Mouse (Mus musculus) intestine, embryonic 16.5 days (tissue): ENCODE data around the gene Nadsyn1. TPM values are rescaled to one million over a fixed set of nuclear protein-coding genes. Genes with fewer than 3 reads are reported as not detected.
A peak's percentile ranks its signal among the peaks of the same experiment; 100 is the strongest.

Experiments
- ATAC-seq: fragments of 200-750 bp; cut with Nextera tagmentation; 2 replicates; pipeline ENCODE4 v1.8.0; 2017; ENCODE audit warnings: moderate TSS enrichment, moderate library complexity
- H3K27ac ChIP-seq: fragments of 300-500 bp; sonication (generic); 2 replicates; pipeline ENCODE4 v1.5.1; 2014; ENCODE audit warnings: mild to moderate bottlenecking, low read length
- H3K27me3 ChIP-seq: fragments of 300-500 bp; sonication (generic); replicated peaks from 2 replicates; pipeline ENCODE4 v1.6.1; 2014; ENCODE audit warnings: low read length, control low read depth, mixed read lengths; ENCODE audit not compliant: control insufficient read depth, insufficient read depth
- H3K36me3 ChIP-seq: fragments of 300-500 bp; sonication (generic); 2 replicates; pipeline ENCODE4 v1.6.1; 2014; ENCODE audit warnings: low read length, control low read depth; ENCODE audit not compliant: control insufficient read depth, insufficient read depth
- H3K4me1 ChIP-seq: fragments of 300-500 bp; sonication (generic); 2 replicates; pipeline ENCODE4 v1.6.1; 2014; ENCODE audit warnings: low read length, control low read depth, mixed read lengths; ENCODE audit not compliant: control insufficient read depth, insufficient read depth
- H3K4me2 ChIP-seq: fragments of 300-500 bp; sonication (generic); 2 replicates; pipeline ENCODE4 v1.6.1; 2014; ENCODE audit warnings: low read depth, low read length, control low read depth
- H3K4me3 ChIP-seq: fragments of 300-500 bp; sonication (generic); 2 replicates; pipeline ENCODE4 v1.5.1; 2014; ENCODE audit warnings: mild to moderate bottlenecking, low read length
- H3K9ac ChIP-seq: fragments of 300-500 bp; sonication (generic); 2 replicates; pipeline ENCODE4 v1.6.1; 2014; ENCODE audit warnings: low read depth, low read length
- H3K9me3 ChIP-seq: fragments of 300-500 bp; sonication (generic); 2 replicates; pipeline ENCODE4 v1.6.1; 2016; ENCODE audit warnings: low read length, control low read depth; ENCODE audit not compliant: control insufficient read depth
- WGBS: fragments of 180-500 bp; shearing (Covaris S2); extraction: QIAGEN DNeasy Blood & Tissue Kit; methylation state at CpG from one replicate; pipeline ENCODE4 v1.1.7; 2014; 5-methylcytosine and 5-hydroxymethylcytosine counted together
- microRNA-seq: library from miRNA; unstranded; fragments of <30 nt; microRNA quantifications from one replicate; pipeline ENCODE4, GENCODE M21; 2016
- polyA plus RNA-seq: library from polyadenylated mRNA; unstranded; fragments of >200 nt; fragmentation: Nextera tagmentation; extraction: Ambion mirVana; gene quantifications from 2 replicates; pipeline ENCODE4 v1.2.1, GENCODE M21; 2015

The Nadsyn1 gene
- polyA plus RNA-seq, 1 experiment from 2014 or later = 25.4 TPM

- no peak overlapping the region for H3K4me2 ChIP-seq
- ATAC-seq = no peak
- WGBS = 65% methylated on average over 3 of the region's 3 CpGs
Observed at GRCm38 (mm10) chr7:143749045-143749444, 73.6 kb downstream of the Nadsyn1 start.

GRCm38 (mm10) chr7:143748041-143748868 lies 74.4 kb downstream of the Nadsyn1 start:
- no peak overlapping the region for H3K27ac ChIP-seq

More at GRCm38 (mm10) chr7:143749045-143749444, 73.6 kb downstream of the Nadsyn1 start:
- Histone ChIP-seq H3K36me3 (no peaks in the 10 kb centered on the region), H3K9ac (no peak overlapping the region), H3K9me3 (no peaks in the 10 kb centered on the region), H3K4me3 (no peak overlapping the region), H3K4me1 (0 out of 2 replicates have a peak, but pooled peaks cover 5% of the 10 kb centered on the region), H3K27ac (no peak overlapping the region), H3K27me3 (no peaks in the 10 kb centered on the region)

More at GRCm38 (mm10) chr7:143748041-143748868, 74.4 kb downstream of the Nadsyn1 start:
- WGBS = 3% methylated on average over 16 of the region's 16 CpGs
- Histone ChIP-seq H3K4me1 (0 out of 2 replicates have a peak, but pooled peaks cover 5% of the 10 kb centered on the region), H3K9me3 (no peaks in the 10 kb centered on the region), H3K36me3 (no peaks in the 10 kb centered on the region), H3K4me3 (peak overlapping the region; percentile 24), H3K4me2 (peak overlapping the region; percentile 44), H3K27me3 (no peaks in the 10 kb centered on the region), H3K9ac (peak overlapping the region; percentile 53)
- ATAC-seq = peak; percentile 73

Small RNA genes lying within 50 kb of the gene (microRNA-seq; reads per million reads assigned to microRNA genes)
- not detected for gene Gm22064

Other genes with a start within 250 kb of the Nadsyn1 start
- gene Cars, start 222.8 kb downstream of the Nadsyn1 start, polyA plus RNA-seq = 56.4 and 62.8 TPM in 2 replicates
- 0.27 and 0.33 TPM in 2 replicates for gene Tnfrsf26, start 194.1 kb downstream of the Nadsyn1 start, polyA plus RNA-seq
- gene Tnfrsf22, start 173.2 kb downstream of the Nadsyn1 start, polyA plus RNA-seq = 3.4 and 4.5 TPM in 2 replicates
- 1.2 and 1.4 TPM in 2 replicates for gene Tnfrsf23, start 137.0 kb downstream of the Nadsyn1 start, polyA plus RNA-seq
- gene Osbpl5, start 65.9 kb downstream of the Nadsyn1 start, polyA plus RNA-seq = 26.4 and 29.0 TPM in 2 replicates
- gene Mrgprg, start 55.9 kb downstream of the Nadsyn1 start, polyA plus RNA-seq = not detected in 2 replicates
- 1.4 and 1.5 TPM in 2 replicates for gene Mrgpre, start 38.3 kb downstream of the Nadsyn1 start, polyA plus RNA-seq
- gene Dhcr7, start 296 bp upstream of the Nadsyn1 start, polyA plus RNA-seq = 98.0 and 105 TPM in 2 replicates
- not detected in 2 replicates for gene Gm498, start 44.0 kb upstream of the Nadsyn1 start, polyA plus RNA-seq
- 1.0 and 1.2 TPM in 2 replicates for gene Shank2, start 179.1 kb upstream of the Nadsyn1 start, polyA plus RNA-seq